Mouse (Mus musculus) liver, embryonic 14.5 days (tissue): ENCODE data around the gene Tep1.

Source experiments
- CTCF ChIP-seq: IDR thresholded peaks from 2 replicates; pipeline ENCODE4 v1.5.1; 2016; ENCODE audit warnings: antibody characterized with exemption, low read depth, control low read depth
- EP300 ChIP-seq: IDR thresholded peaks from 2 replicates; pipeline ENCODE4 v1.6.1; 2016; ENCODE audit warnings: antibody characterized with exemption, low read depth

DNA sequence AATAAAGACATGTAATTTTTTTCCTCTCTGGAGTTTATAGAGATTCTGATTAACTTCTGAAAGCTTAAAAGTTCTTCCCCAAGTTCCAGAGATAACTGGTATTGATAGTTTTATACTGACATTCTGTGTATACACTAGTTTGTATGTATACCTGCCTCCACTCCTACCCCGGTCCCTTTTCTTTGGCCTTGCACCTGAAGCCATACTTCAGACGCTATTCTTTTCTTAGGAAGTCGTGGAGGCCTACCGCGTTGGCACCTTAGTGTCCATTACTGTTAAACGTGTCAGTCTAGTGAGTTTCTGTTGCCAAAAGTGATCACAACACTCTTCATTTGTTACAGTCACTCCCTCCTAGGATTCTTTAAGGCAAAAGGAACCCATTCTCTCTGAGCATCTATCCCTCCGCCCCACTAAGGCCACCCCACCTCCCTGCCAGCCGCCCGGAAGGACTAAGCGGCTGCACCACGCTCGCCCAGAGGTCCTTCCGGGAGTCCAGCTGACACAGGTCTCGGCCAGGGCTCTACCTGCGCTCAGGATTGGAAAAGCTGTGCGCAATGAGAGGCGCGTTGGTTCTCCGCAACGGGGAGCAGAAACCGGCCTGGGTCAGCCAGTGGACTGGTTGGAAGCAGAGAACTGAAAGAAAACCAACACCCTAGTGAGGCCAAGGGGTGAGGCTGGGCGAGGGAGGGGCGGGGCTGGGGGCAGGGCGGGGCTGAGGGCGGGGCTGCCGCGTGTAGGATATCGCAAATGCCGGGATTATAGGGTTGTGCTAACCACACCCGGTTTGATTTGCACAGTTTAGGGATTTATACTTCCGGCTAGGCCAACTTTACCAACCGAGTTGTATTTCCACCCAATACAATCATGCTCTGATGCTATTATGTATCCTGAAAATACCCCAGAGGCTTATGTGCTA is at the start of gene Tep1:
- TF ChIP-seq CTCF (no peak), EP300 (no peak)
